32 mouse cellular contexts compared by ENCODE assay signal in the genomic region with DNA sequence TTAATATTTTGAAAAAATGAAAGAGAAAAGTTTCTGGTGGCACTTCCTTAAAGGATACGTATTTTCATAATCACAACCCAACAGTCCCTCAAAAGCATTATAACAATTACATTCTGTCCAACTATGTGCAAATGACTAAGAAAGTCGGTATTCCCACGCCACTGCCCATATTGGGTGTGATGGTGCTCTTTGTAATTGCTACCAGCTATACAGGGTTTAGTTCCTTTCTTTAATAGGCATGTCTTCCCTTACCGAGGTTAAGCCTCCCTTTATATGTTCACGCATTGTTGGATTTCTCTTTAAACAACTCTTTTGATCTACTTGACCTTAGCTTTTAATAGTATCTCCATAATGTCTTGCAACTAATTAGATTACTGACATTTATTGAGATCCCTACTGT. TPM values are rescaled to one million over a fixed set of nuclear protein-coding genes. Genes with fewer than 3 reads are reported as not detected.
"Had no signal": no experiment of that assay in that cellular context is flagged by ENCODE, and none has a peak within 500 bp of the region (broad histone marks: within the 10 kb centered on the region; RNA-seq: fewer than 3 reads in every experiment).

No protein-coding gene starts in this region.

- H3K4me1 ChIP-seq: limb, embryonic 10.5 days; limb, embryonic 12.5 days; limb, embryonic 13.5 days; limb, embryonic 15.5 days; liver, embryonic 12.5 days; liver, embryonic 13.5 days; liver, embryonic 15.5 days; lung, embryonic 15.5 days; megakaryocyte, embryonic 14.5 days; neural tube, embryonic 12.5 days had no signal

- H3K27me3 ChIP-seq: limb, embryonic 12.5 days; limb, embryonic 13.5 days; limb, embryonic 15.5 days; liver, embryonic 12.5 days; liver, embryonic 13.5 days; liver, embryonic 15.5 days; lung, embryonic 15.5 days; megakaryocyte, embryonic 14.5 days; midbrain, embryonic 15.5 days; neural tube, embryonic 12.5 days; neural tube, embryonic 13.5 days had no signal

- H3K27ac ChIP-seq: left cerebral cortex, adult 2 months; limb, embryonic 10.5 days; limb, embryonic 12.5 days; limb, embryonic 13.5 days; limb, embryonic 15.5 days; liver, embryonic 12.5 days; liver, embryonic 13.5 days; liver, embryonic 14.5 days; liver, embryonic 15.5 days; lung, embryonic 15.5 days; macrophage; midbrain, embryonic 10.5 days; midbrain, embryonic 15.5 days; neural tube, embryonic 12.5 days; neural tube, embryonic 13.5 days had no signal

- H3K4me3 ChIP-seq: left cerebral cortex, adult 2 months; limb, embryonic 10.5 days; limb, embryonic 12.5 days; limb, embryonic 13.5 days; limb, embryonic 15.5 days; liver, embryonic 12.5 days; liver, embryonic 13.5 days; liver, embryonic 15.5 days; lung, embryonic 15.5 days; megakaryocyte, embryonic 14.5 days; midbrain, embryonic 10.5 days; midbrain, embryonic 15.5 days; myocyte; neural tube, embryonic 12.5 days; neural tube, embryonic 13.5 days had no signal

- H3K9me3 ChIP-seq: limb, embryonic 10.5 days; limb, embryonic 12.5 days; limb, embryonic 13.5 days; limb, embryonic 15.5 days; liver, embryonic 12.5 days; liver, embryonic 13.5 days; liver, embryonic 15.5 days; lung, embryonic 15.5 days; megakaryocyte, embryonic 14.5 days; midbrain, embryonic 10.5 days; midbrain, embryonic 15.5 days; neural tube, embryonic 12.5 days; neural tube, embryonic 13.5 days had no signal

- H3K4me2 ChIP-seq: limb, embryonic 12.5 days; limb, embryonic 13.5 days; limb, embryonic 15.5 days; liver, embryonic 11.5 days; liver, embryonic 12.5 days; liver, embryonic 13.5 days; liver, embryonic 15.5 days; lung, embryonic 14.5 days; lung, embryonic 15.5 days; midbrain, embryonic 15.5 days; neural tube, embryonic 12.5 days; neural tube, embryonic 13.5 days had no signal

- DNase-seq: left cerebral cortex, postnatal 4 days; liver; liver, embryonic 13.5 days; liver, postnatal 0 days; lung, adult 18-20 months; lung, adult 2 months; lung, embryonic 14.5 days; lung, postnatal 10 days; lung, postnatal 14 days; lung, postnatal 36 days; lung, postnatal 4 days; midbrain, embryonic 14.5 days had no signal

- H3K36me3 ChIP-seq: limb, embryonic 10.5 days; limb, embryonic 12.5 days; limb, embryonic 13.5 days; limb, embryonic 15.5 days; liver, embryonic 12.5 days; liver, embryonic 13.5 days; liver, embryonic 15.5 days; lung, embryonic 15.5 days; midbrain, embryonic 10.5 days; midbrain, embryonic 15.5 days; neural tube, embryonic 12.5 days; neural tube, embryonic 13.5 days had no signal

- H3K9ac ChIP-seq: limb, embryonic 12.5 days; limb, embryonic 13.5 days; limb, embryonic 15.5 days; liver, embryonic 12.5 days; liver, embryonic 13.5 days; liver, embryonic 14.5 days; liver, embryonic 15.5 days; liver, postnatal 0 days; lung, embryonic 14.5 days; lung, embryonic 15.5 days; midbrain, embryonic 15.5 days; neural tube, embryonic 12.5 days; neural tube, embryonic 13.5 days had no signal

- ATAC-seq: liver, embryonic 12.5 days; liver, postnatal 0 days; lung, postnatal 0 days; midbrain, embryonic 15.5 days; midbrain, embryonic 16.5 days had no signal

RNA-seq across cellular contexts. Expression of gene Nrxn1, which starts 18.1 kb away (rescaled TPM):
- total RNA-seq: monocyte, adult 5-6 weeks had no signal
- polyA plus RNA-seq: macrophage had no signal
